Mouse (Mus musculus) liver, adult 2 months (tissue): ENCODE measurements at regions not wholly inside any gene's neighbourhood (a gene's known extent, or its start where the extent isn't known, plus 50 kb on each side); places are given as distances from the start of the nearest gene placed in this dataset.

ENCODE experiments used
- CTCF ChIP-seq: fragments of 200-500 bp; IDR thresholded peaks from 2 replicates; pipeline ENCODE4 v1.5.1; 2011; ENCODE audit warnings: low read depth, low read length, control low read depth
- POLR2A ChIP-seq: fragments of 200-500 bp; IDR thresholded peaks from 2 replicates; pipeline ENCODE4 v1.6.1; 2011; ENCODE audit warnings: low read length, control low read depth; ENCODE audit not compliant: insufficient read depth; ENCODE audit errors: extremely low read depth

DNA sequence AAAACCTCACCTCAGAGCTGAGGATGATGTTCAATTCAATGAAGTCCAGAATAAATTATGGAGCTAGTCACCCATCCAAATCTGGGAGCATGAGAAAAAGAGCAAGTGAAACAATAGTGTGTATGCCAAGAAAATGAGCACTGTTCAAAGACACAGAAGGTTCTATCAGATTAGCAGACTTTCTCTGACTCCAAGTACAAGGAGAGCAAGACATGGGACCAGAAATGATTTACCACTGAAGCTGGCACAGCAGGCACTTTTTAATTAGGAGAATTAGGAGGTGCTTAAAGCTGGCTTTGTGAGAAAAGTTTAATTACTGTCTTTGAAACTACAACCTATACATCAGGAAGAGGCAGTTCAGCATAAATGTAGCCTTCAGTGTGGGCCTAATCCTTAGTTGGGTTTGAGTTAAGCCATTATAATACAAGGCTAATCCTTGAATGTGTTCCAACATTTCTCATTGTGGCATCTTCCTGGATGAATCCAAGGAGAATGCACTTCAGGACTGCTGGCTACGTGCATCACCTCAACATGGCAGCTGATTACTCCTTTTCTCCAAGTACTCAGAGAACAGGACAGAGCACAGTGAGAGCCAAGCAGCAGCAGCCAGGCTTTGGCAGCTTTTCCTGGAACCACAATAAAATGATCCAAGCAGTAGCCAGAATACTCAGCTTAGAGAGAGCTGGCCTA, 517.2 kb upstream of the Rag2 start:
- no peak for TF ChIP-seq CTCF
- TF ChIP-seq POLR2A: no peak
